Mouse (Mus musculus) spleen, embryonic (tissue): ENCODE data around the gene Npm1.

Experiments used
- CTCF ChIA-PET: fragments of 350-600 bp; sonication (Branson Sonifier 250); formaldehyde crosslinking; loops from one replicate; lab custom pipeline; 2022; lab: Charles Lee

Npm1 gene

DNA sequence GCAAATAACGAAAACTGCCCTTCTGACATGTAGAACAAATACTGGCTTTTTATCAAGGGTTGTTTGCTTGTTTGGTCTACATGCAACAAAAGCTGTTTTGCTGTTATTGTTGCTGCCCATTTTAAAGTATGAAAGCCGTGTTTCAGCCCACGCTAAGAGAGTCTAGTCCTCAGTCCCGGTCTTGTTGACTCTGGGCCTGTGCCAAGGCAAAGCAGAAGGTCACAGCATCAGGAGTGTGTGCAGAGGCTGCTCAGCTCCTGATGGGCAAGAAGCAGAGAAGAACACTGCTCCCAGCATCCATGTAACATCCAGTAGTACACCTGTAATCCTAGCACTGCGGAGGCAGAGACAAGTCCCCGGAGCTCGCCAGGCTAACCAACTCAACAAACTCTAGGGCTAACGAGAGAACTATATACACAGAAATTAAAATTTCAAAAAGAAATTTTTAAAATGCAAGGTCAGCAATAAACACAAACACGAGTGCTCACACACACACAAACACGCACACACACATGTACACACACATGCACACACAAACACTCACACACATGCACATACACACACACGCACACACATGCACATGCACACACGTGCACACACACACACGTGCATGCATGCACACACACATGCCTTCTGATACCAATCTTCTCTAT, 59.6 kb downstream of the Npm1 start:
- CTCF ChIA-PET: no interaction called here
